Mouse (Mus musculus) frontal cortex, adult 2 months (tissue): ENCODE data around the gene Gm9603. TPM values are rescaled to one million over a fixed set of nuclear protein-coding genes. Genes with fewer than 3 reads are reported as not detected.
"Not testable (repeated sequence)": the region's sequence is repeated elsewhere in the genome, so short reads cannot be mapped to it uniquely, and the experiment has no call there.

Experiments
- DNase-seq, 2 experiments: peaks; one replicate each; pipeline ENCODE4 v3.0.0; 2022; ENCODE audit warnings: low spot score in 1 of 2; ENCODE audit errors: extremely low spot score in 1 of 2
- polyA plus RNA-seq: library from polyadenylated mRNA; depleted of rRNA; stranded (reverse); fragments of >200 nt; gene quantifications from 2 replicates; pipeline ENCODE4 v1.2.3, GENCODE M21; 2012; rRNA removed

The Gm9603 gene
- polyA plus RNA-seq: not detected in 2 replicates

- DNase-seq: not testable (repeated sequence)
These were observed at the start of gene Gm9603 for GRCm38 (mm10) chr14:5687357-5687756. TSS of gene Gm9603 (minus strand) at chr14:5687457.

GRCm38 (mm10) chr14:5632928-5633327, 54.3 kb downstream of the Gm9603 start, which contains the start of gene Gm8265:
TSS of gene Gm8265 (minus strand) at chr14:5633028.
- not testable (repeated sequence) for DNase-seq

Other genes with a start within 250 kb of the Gm9603 start
- gene Gm3194, start 232.0 kb downstream of the Gm9603 start, polyA plus RNA-seq: 1.5 and 1.6 TPM in 2 replicates
- not detected in 2 replicates for gene Gm8246, start 209.6 kb downstream of the Gm9603 start, polyA plus RNA-seq
- gene Gm3187, start 203.2 kb downstream of the Gm9603 start, polyA plus RNA-seq: 0.15 TPM in 1 of 2 replicates, not detected in the other
- gene Gm3488, start 185.8 kb downstream of the Gm9603 start, polyA plus RNA-seq: 2.1 and 2.6 TPM in 2 replicates
- gene Gm3532, start 149.0 kb downstream of the Gm9603 start, polyA plus RNA-seq: 0.08 TPM in 1 of 2 replicates, not detected in the other
- gene Gm8265, start 54.4 kb downstream of the Gm9603 start, polyA plus RNA-seq: not detected in 2 replicates
- 0.21 and 0.38 TPM in 2 replicates for gene Gm3373, start 54.1 kb upstream of the Gm9603 start, polyA plus RNA-seq
- 1.7 and 2.1 TPM in 2 replicates for gene Gm3383, start 120.5 kb upstream of the Gm9603 start, polyA plus RNA-seq
- gene Gm3424, start 142.9 kb upstream of the Gm9603 start, polyA plus RNA-seq: not detected in 2 replicates
- 0.12 and 0.13 TPM in 2 replicates for gene Gm8237, start 192.9 kb upstream of the Gm9603 start, polyA plus RNA-seq